Mouse (Mus musculus): ENCODE data around the gene Cenps. TPM values are rescaled to one million over a fixed set of nuclear protein-coding genes. Genes with fewer than 3 reads are reported as not detected.
"Not testable (repeated sequence)": the region's sequence is repeated elsewhere in the genome, so short reads cannot be mapped to it uniquely, and the experiment has no call there.

The Cenps gene
- total RNA-seq (2021) = 10 to 100 TPM; 12.5 to 12.7 TPM
- long read RNA-seq, experiment 1, transcript Cenps-201 (5 exons, 1,110 nt) = major isoform, 11 of 19 reads
- long read RNA-seq, experiment 1, partial matches to known transcripts = 1 of 19 reads
- long read RNA-seq, experiment 1, other reads (novel, unspliced or antisense) = 5 of 19 reads
- long read RNA-seq, experiment 2, transcript Cenps-201 (5 exons, 1,110 nt) = major isoform, 8 of 11 reads
- long read RNA-seq, experiment 2, partial matches to known transcripts = 0 of 11 reads
- long read RNA-seq, experiment 2, other reads (novel, unspliced or antisense) = 2 of 11 reads

GRCm38 (mm10) chr4:149136982-149137770 lies at the start of gene Cenps:
Cenps (minus strand) TSS chr4:149137629.
- DNase-seq (ENCODE audit: low spot score in 2 of 2) = peak; percentile 86 to 93

- DNase-seq (ENCODE audit: low spot score in 2 of 2) = no peak
Measured at GRCm38 (mm10) chr4:149182755-149183154, 45.3 kb upstream of the Cenps start.

- DNase-seq (ENCODE audit: low spot score in 2 of 2) = no peak
Measured at GRCm38 (mm10) chr4:149182192-149182591, 44.8 kb upstream of the Cenps start.

- DNase-seq (ENCODE audit: low spot score in 2 of 2) = no peak
Measured at GRCm38 (mm10) chr4:149179573-149179972, 42.1 kb upstream of the Cenps start.

GRCm38 (mm10) chr4:149179160-149179559 lies 41.7 kb upstream of the Cenps start:
- DNase-seq (ENCODE audit: low spot score in 2 of 2) = no peak

GRCm38 (mm10) chr4:149178328-149178727 lies 40.9 kb upstream of the Cenps start:
- DNase-seq (ENCODE audit: low spot score in 2 of 2) = no peak

GRCm38 (mm10) chr4:149177046-149177445 lies 39.6 kb upstream of the Cenps start:
- no peak for DNase-seq (ENCODE audit: low spot score in 2 of 2)

GRCm38 (mm10) chr4:149176645-149177044 lies 39.2 kb upstream of the Cenps start:
- DNase-seq (ENCODE audit: low spot score in 2 of 2) = no peak

GRCm38 (mm10) chr4:149173661-149174060 lies 36.2 kb upstream of the Cenps start:
- no peak for DNase-seq (ENCODE audit: low spot score in 2 of 2)

- peak; percentile 37 to 74 for DNase-seq (ENCODE audit: low spot score in 2 of 2)
Measured at GRCm38 (mm10) chr4:149172666-149173065, 35.2 kb upstream of the Cenps start.

GRCm38 (mm10) chr4:149172083-149172482 lies 34.7 kb upstream of the Cenps start:
- peak in 1 of 2 experiments; percentile 66 for DNase-seq (ENCODE audit: low spot score in 2 of 2)

- peak in 1 of 2 experiments; percentile 41 for DNase-seq (ENCODE audit: low spot score in 2 of 2)
Measured at GRCm38 (mm10) chr4:149171581-149171981, 34.2 kb upstream of the Cenps start.

GRCm38 (mm10) chr4:149170394-149170931 lies 33.0 kb upstream of the Cenps start:
- no peak for DNase-seq (ENCODE audit: low spot score in 2 of 2)

- not testable (repeated sequence) for DNase-seq (ENCODE audit: low spot score in 2 of 2)
Measured at GRCm38 (mm10) chr4:149169926-149170325, 32.5 kb upstream of the Cenps start.

GRCm38 (mm10) chr4:149168016-149168415 lies 30.6 kb upstream of the Cenps start:
- DNase-seq (ENCODE audit: low spot score in 2 of 2) = no peak

GRCm38 (mm10) chr4:149166957-149167611 lies 29.7 kb upstream of the Cenps start:
- DNase-seq (ENCODE audit: low spot score in 2 of 2) = peak in 1 of 2 experiments; percentile 40

- peak; percentile 92 to 96 for DNase-seq (ENCODE audit: low spot score in 2 of 2)
Measured at GRCm38 (mm10) chr4:149166215-149166946, 29.0 kb upstream of the Cenps start, which contains the start of gene Pgd. Pgd (minus strand) TSS chr4:149166771.

- DNase-seq (ENCODE audit: low spot score in 2 of 2) = no peak
Measured at GRCm38 (mm10) chr4:149164150-149164549, 26.7 kb upstream of the Cenps start.

- DNase-seq (ENCODE audit: low spot score in 2 of 2) = no peak
Measured at GRCm38 (mm10) chr4:149163196-149163595, 25.8 kb upstream of the Cenps start.

GRCm38 (mm10) chr4:149161166-149161565 lies 23.7 kb upstream of the Cenps start:
- no peak for DNase-seq (ENCODE audit: low spot score in 2 of 2)

GRCm38 (mm10) chr4:149159891-149160290 lies 22.5 kb upstream of the Cenps start:
- DNase-seq (ENCODE audit: low spot score in 2 of 2) = no peak

Data from gastrocnemius, postnatal 4 days (tissue).